Mouse (Mus musculus) heart, adult 11 months (tissue): ENCODE measurements around the gene Heca.
A peak's percentile ranks its signal among the peaks of the same experiment; 100 is the strongest.
"Not testable (repeated sequence)": the region's sequence is repeated elsewhere in the genome, so short reads cannot be mapped to it uniquely, and the experiment has no call there.

Experiments
- DNase-seq: peaks from one replicate; pipeline ENCODE4 v3.0.0; 2022

Gene Heca

DNA sequence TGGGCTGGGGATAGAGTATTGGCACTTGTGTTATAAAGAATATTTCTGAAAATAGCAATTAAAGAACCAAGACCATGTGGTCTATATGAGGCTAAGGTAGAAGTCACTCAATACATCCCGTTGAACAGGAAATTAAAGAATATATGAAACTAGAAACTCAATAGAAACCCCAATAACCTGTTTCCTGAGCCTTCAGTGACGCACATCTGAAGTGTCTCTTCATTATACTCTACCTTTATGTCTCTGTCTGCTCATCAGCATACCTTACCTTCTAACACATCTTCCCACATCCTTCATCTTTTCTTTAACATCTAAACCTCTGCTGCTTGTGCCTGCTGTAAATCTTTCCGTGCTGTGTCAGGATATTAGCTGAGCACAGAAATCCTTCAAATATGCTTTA lies 67.8 kb downstream of the Heca start:
- peak; percentile 3 for DNase-seq

- peak; percentile 80 for DNase-seq
These were observed 69.6 kb downstream of the Heca start for GRCm38 (mm10) chr10:17878002-17878919.

GRCm38 (mm10) chr10:17869822-17870662 lies 77.8 kb downstream of the Heca start:
- DNase-seq: peak; percentile 96

- peak; percentile 56 for DNase-seq
These were observed 87.0 kb downstream of the Heca start for GRCm38 (mm10) chr10:17860701-17861480.

DNA sequence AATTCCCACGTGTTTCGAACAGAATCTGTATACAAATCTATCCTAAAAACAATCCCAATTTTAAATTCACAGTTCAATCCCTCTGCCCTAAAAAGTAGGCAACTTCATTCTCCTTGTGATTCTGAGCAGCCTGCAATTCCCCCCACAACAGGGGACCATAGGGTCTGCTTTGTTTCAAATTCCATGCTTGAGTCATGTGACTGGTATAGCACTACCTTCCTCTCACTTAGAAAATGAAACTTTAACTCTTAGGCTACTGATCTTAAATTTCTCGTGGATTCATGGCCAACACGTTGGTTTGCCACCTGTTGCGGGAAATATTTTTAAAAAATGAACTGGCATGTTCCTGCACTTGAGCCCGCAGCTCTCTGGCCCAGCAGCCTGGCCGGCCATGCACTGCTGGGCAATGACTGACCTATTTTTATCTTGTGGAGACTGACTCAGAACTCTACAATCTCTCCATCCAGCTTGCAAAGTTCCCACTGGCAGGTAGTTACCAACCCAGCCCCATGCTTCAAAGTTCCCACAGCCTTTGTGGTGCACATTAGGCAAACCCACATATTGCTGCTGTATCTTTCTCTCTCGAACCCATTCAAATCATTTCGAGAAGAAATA lies 90.1 kb downstream of the Heca start:
- peak; percentile 72 for DNase-seq

DNA sequence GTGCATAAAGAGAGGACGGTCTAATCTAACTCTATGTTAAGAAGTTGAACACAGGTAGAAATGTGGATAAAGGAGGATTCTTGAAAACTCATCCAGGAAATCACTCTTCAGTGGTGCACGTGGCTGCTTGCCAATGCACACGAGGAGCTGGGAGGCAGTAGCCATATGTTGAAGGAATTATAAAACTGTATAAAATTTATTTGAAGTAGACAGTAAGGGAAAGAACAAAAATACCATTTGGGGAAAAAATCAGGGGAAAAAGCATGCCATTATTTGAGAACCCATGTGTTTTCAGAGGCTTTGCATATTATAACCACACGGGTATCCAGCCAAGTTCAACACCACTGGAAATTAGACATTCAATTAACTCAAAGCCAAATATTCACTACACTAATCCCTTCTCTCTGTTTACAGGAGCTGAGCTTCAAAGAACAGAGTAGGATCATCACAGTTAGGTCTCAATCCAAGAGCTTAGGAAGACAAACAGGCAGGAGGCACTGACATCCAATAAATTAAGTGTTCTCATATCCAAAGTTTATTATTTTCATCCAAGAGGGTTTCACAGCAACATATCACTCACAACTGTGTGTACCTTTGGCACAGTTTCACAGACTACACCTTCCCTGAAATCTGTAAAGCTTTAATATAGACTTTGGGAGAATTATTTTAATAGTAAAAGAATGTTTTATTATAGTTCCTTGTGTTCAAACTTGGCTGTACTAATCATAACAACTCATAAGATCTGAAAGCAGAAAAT lies 102.9 kb downstream of the Heca start:
- no peak for DNase-seq

DNA sequence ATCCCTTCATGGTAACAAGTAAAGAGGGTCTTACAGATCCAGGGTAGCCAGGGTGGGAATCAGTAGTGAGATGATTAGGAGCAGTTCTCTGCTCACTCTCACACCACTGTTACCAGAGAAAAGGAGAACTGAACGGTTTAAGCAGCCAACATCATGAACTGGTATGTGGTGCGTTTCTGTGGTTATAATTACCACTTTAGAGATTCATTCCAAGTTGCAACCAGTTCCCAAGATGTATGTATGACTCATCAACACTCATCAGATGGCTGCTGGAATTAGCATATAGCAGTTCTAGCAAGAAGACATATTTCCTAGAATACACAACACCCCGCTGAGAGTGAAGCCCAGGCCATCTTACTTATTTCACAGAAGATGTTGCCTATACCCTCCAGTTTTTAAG lies 105.8 kb downstream of the Heca start:
- no peak for DNase-seq

DNA sequence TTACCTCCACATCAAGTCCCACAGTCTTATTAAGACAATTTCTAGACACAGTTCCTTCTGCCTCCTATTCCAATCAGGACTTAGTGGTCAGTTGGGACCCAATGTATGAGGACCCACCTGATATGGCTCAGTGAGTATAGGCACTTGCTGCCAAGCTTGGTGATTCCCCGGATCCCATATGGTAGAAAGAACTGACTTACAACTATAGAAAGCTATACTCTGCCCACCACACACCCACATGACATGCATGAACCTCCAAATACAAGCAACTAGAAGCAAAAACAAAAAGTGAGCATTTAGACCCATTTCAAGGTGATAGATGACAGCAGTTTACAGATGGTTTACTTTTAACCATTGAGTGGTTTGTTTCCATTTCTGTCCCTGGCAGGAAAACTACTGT lies 111.6 kb downstream of the Heca start:
- no peak for DNase-seq

- peak; percentile 96 for DNase-seq
These were observed 112.8 kb downstream of the Heca start for GRCm38 (mm10) chr10:17835031-17835430.

DNA sequence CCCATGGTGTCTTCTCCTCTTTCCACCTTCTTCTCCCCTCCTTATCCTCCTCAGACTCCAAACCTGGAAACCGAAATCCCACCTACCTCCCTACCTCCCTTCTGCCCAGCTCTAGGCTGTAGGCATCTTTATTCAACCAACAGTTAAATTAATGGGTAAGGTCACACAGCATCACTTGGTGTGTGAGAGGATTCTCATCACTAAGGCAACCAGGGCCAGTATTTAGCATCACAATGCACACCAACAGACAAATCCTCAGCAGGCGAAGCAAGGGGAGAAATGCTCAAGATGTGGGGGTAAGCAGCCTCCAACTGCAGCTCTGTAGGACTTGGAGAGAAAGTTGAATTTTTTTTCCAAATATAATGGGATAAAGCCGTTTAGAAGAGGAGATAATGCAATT lies 116.8 kb downstream of the Heca start:
- no peak for DNase-seq

GRCm38 (mm10) chr10:17829205-17829604 lies 118.7 kb downstream of the Heca start:
- DNase-seq: peak; percentile 61

DNA sequence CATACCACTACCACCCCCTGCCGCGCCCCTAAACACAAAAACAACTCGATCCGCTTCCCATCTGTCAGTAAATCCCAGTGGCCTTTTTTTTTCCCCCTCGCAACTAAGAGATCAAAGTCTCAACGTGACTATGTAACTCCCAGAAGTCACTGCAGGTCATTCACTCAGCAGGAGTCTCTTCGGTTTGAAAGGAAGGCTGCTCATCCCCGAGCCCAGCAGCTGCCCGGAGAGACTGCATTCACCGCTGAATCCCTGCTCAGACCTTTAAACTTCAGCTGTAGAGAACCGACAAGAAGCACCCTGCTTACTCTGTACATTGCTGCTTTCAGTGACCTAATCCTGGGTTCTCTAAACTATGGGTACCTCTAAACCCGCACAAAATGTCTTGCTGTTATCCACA lies 120.5 kb downstream of the Heca start:
- no peak for DNase-seq

GRCm38 (mm10) chr10:17820422-17820821 lies 127.4 kb downstream of the Heca start:
- not testable (repeated sequence) for DNase-seq
